Mouse (Mus musculus): ENCODE measurements around the gene Gm28047. TPM values are rescaled to one million over a fixed set of nuclear protein-coding genes. Genes with fewer than 3 reads are reported as not detected.

The Gm28047 gene
- not detected in 2 replicates for polyA plus RNA-seq (2014; fragmentation: Nextera tagmentation; extraction: Ambion mirVana)

DNA sequence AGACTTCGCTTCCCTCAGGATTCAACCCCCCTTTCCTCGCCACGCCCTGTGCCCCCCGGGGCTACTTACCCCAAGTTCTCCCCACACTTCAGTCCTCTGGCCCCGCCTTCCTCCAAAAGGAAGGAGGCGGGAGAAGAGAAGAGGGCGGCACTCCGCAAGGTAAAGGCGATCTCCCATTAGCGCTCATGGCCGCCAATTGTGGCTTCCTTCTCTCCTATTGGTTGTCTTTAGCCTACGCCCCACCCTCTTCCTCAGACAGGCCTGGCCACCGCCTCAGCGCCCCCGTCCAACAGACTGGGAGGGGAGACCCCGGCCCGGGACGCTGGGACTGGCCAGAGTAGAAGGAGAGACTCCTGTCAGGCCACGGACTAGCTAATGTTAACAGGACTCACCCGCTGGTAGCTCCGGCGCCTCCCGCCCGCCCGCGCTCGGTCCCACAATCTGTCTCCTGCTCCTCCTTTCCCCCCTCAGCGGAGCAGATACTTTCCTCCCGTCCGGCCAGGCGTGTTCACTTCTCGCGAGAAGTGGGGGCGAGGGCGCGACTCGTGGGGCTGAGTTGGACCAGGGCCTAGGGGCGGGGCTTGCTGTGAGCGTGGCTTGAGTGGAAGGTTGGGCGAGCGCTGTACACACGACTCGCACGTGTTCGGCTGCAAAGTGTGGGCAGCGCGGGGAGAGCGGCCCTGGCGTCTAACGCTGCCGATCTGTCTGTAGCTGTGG lies at the start of gene Gm28047, which contains the start of gene Atf7:
Gene Gm28047, minus strand, starts transcription at position 98 of the 717 bp plus-strand sequence.
Gene Atf7, minus strand, starts transcription at position 495 of the 717 bp plus-strand sequence.
- peak; percentile 99 for ATAC-seq (ENCODE audit: insufficient number of reproducible peaks, insufficient read depth, low FRiP score, low read depth)
- Histone ChIP-seq H3K9me3 (ENCODE audit: control insufficient read depth, low read length) (no peaks in the 10 kb centered on the region), H3K36me3 (ENCODE audit: control insufficient read depth, insufficient read depth, low read length) (no peaks in the 10 kb centered on the region), H3K27me3 (ENCODE audit: control insufficient read depth, insufficient read depth, low read length) (no peaks in the 10 kb centered on the region), H3K4me2 (ENCODE audit: low read length) (peak within 1 kb of the TSS; percentile 81), H3K9ac (ENCODE audit: low read length) (peak within 1 kb of the TSS; percentile 87), H3K4me3 (ENCODE audit: control insufficient read depth in 1 of 2, insufficient read depth in 1 of 2, low read depth in 1 of 2, low read length in 2 of 2) (peak within 1 kb of the TSS; percentile 79), H3K27ac (replicated peaks in 1 of 2; ENCODE audit: control insufficient read depth in 1 of 2, insufficient read depth in 1 of 2, low read depth in 2 of 2, low read length in 2 of 2) (peak within 1 kb of the TSS; percentile 98 to 99), H3K4me1 (ENCODE audit: control insufficient read depth in 2 of 2, insufficient read depth in 2 of 2, low read length in 2 of 2) (peaks cover 2 to 10% of the 10 kb centered on the region in 2 experiments; a peak in 3 of 4 replicates)
- under 1% methylated on average over 51 of the region's 51 CpGs for WGBS

DNA sequence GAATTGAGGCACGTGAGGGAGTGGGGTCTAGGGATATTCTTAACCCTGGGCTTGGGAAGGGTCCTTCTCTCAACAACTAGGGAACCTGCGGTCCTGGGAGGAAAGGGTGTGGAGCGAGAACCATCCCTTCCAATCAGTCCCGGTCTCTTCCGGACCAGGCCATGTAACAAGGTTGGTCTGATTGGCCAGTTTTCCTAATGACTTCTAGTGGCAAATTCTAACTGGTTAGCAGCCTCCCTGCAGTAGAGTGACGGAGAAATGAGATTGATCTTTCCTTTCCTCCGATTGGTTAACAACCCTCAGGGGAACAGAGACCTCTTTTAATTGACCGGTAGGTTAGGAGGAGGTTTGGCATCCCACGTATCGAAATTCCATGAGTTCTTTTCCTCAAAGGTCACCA lies 48.7 kb upstream of the Gm28047 start:
- Histone ChIP-seq H3K9ac (ENCODE audit: low read length) (peak overlapping the region; percentile 57), H3K4me2 (ENCODE audit: low read length) (peak overlapping the region; percentile 70), H3K27me3 (ENCODE audit: control insufficient read depth, insufficient read depth, low read length) (no peaks in the 10 kb centered on the region), H3K4me1 (ENCODE audit: control insufficient read depth in 2 of 2, insufficient read depth in 2 of 2, low read length in 2 of 2) (peaks cover 14 to 22% of the 10 kb centered on the region in 2 experiments), H3K4me3 (ENCODE audit: control insufficient read depth in 1 of 2, insufficient read depth in 1 of 2, low read depth in 1 of 2, low read length in 2 of 2) (peak overlapping the region; percentile 3 to 50; a peak in 3 of 4 replicates), H3K9me3 (ENCODE audit: control insufficient read depth, low read length) (no peaks in the 10 kb centered on the region), H3K36me3 (ENCODE audit: control insufficient read depth, insufficient read depth, low read length) (peaks cover 12% of the 10 kb centered on the region), H3K27ac (replicated peaks in 1 of 2; ENCODE audit: control insufficient read depth in 1 of 2, insufficient read depth in 1 of 2, low read depth in 2 of 2, low read length in 2 of 2) (peak overlapping the region; percentile 75 to 98)
- peak; percentile 7; the same call in 1 of the 2 replicates for ATAC-seq (ENCODE audit: insufficient number of reproducible peaks, insufficient read depth, low FRiP score, low read depth)
- 2% methylated on average over 10 of the region's 10 CpGs for WGBS

DNA sequence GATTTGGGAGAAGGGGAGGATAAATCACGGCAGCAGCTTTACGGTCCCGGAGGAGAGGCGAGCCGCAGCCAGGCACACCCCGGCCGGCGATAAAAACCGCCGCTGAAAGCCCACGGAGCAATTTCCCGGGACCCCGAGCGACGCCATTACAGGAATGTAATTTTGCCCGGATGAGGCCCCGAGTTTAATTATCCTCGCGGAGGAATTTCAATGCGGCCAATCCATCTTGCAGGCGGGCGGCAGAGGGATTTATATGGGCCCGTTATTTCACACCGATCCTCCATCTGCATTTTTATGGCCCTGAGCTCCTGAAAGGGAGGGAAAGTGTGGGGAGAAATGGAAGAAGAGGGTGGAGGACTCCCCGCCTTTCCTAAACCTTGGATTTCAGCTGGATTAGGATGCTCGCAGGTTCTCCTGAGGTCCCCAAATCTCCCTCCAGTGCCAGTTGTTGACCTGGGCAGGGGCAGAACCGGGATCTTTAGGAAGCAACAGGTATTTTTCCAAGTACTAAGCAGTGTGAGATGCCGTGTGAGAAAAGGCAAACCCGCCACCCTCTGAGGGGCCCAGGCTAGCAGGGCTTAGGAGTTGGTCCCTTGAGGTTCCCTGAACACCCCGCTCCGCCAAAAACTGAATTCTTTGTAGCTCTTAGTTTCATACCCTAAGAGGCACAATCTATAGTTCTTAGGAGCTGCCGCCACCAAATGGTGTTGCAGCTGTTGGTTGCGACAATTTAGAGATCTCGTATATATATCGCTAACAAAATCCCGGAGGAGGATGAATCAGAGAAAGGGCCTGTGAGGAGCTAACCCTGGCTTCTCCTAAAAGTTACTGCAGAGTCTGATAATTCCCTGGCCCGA lies 47.6 kb upstream of the Gm28047 start, which contains the start of gene Atp5g2:
Gene Atp5g2, minus strand, starts transcription at position 138 of the 857 bp plus-strand sequence.
- H3K27ac ChIP-seq (replicated peaks in 1 of 2; ENCODE audit: control insufficient read depth in 1 of 2, insufficient read depth in 1 of 2, low read depth in 2 of 2, low read length in 2 of 2): peak within 1 kb of the TSS; percentile 94 to 98
- H3K4me3 ChIP-seq (ENCODE audit: control insufficient read depth in 1 of 2, insufficient read depth in 1 of 2, low read depth in 1 of 2, low read length in 2 of 2): peak within 1 kb of the TSS; percentile 50 to 51
- H3K4me1 ChIP-seq (ENCODE audit: control insufficient read depth in 2 of 2, insufficient read depth in 2 of 2, low read length in 2 of 2): peaks cover 14 to 22% of the 10 kb centered on the region in 2 experiments
- H3K4me2 ChIP-seq (ENCODE audit: low read length): peak within 1 kb of the TSS; percentile 70
- peaks cover 23% of the 10 kb centered on the region for H3K36me3 ChIP-seq (ENCODE audit: control insufficient read depth, insufficient read depth, low read length)
- no peaks in the 10 kb centered on the region for H3K27me3 ChIP-seq (ENCODE audit: control insufficient read depth, insufficient read depth, low read length)
- WGBS: 6% methylated on average over 37 of the region's 37 CpGs
- peak within 1 kb of the TSS; percentile 89 for H3K9ac ChIP-seq (ENCODE audit: low read length)
- H3K9me3 ChIP-seq (ENCODE audit: control insufficient read depth, low read length): no peaks in the 10 kb centered on the region
- ATAC-seq (ENCODE audit: insufficient number of reproducible peaks, insufficient read depth, low FRiP score, low read depth): no peak

DNA sequence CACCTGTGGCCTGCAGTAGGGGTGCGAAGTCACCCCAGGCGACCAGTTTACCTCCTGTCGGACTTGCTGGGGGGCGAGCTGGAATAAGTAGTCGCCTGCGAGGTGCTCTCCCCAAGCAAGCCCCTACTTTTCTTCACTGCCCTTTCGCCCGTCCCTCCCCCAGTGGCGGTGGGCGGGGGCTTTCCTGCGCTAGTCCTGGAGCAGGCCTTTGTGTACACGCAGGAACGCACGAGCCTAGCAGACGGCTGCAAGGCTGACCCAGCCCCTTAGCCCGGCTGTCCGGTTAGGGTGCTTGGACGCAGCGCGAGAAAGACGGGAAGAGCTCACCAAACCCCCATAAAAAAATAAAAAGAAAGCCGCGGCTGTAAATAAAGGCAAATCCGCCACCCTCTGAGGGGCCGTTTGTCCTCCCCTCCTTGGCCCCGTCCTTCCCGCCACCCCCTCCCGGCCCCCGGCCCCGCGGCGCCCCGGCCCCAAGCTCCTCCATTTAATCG lies 46.9 kb upstream of the Gm28047 start:
- Histone ChIP-seq H3K4me3 (ENCODE audit: control insufficient read depth in 1 of 2, insufficient read depth in 1 of 2, low read depth in 1 of 2, low read length in 2 of 2) (peak overlapping the region; percentile 50 to 51), H3K36me3 (ENCODE audit: control insufficient read depth, insufficient read depth, low read length) (peaks cover 30% of the 10 kb centered on the region), H3K27me3 (ENCODE audit: control insufficient read depth, insufficient read depth, low read length) (no peaks in the 10 kb centered on the region), H3K4me2 (ENCODE audit: low read length) (peak overlapping the region; percentile 70), H3K9ac (ENCODE audit: low read length) (peak overlapping the region; percentile 89), H3K27ac (replicated peaks in 1 of 2; ENCODE audit: control insufficient read depth in 1 of 2, insufficient read depth in 1 of 2, low read depth in 2 of 2, low read length in 2 of 2) (peak overlapping the region; percentile 94 to 98), H3K4me1 (ENCODE audit: control insufficient read depth in 2 of 2, insufficient read depth in 2 of 2, low read length in 2 of 2) (peaks cover 14 to 22% of the 10 kb centered on the region in 2 experiments), H3K9me3 (ENCODE audit: control insufficient read depth, low read length) (no peaks in the 10 kb centered on the region)
- ATAC-seq (ENCODE audit: insufficient number of reproducible peaks, insufficient read depth, low FRiP score, low read depth): peak; percentile 66
- under 1% methylated on average over 28 of the region's 34 CpGs for WGBS

DNA sequence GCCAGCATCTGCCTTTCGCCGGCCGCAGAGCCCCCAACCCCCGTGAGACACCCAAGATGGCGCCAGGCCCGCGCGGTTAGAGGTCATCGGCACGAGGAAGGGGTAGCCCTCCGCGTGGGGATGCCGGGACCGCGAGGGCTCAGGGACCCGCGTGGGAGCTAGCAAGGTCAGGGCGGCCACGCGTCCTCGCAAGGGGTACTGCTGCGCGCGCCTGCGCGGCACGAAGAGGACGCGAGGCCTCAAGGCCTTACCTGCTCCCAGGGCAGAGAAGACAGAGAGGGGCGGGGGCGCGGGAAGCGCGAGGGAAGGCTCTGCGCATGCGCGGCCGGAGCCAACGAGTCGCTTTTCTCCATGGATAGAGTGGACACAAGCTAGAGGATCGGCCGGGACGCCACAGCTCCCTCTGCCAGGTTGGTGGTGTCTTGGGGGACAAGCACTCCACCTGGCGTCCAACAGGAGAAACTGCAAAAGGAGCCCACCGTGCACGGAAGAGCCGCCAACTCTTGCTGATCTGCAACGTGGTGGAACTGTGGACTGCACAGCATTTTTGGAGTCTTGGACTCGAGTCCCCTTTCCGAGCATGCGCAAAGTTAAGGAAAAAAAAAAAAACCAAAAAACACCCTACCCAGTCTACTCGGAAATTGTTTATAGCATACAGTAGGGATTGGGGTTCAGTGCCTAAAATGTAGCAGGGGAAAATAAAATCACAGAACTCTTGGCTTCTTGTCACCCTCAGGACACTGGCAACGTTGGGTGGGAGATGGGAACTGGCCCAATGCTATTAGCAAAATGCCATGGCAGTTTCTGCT lies 46.1 kb upstream of the Gm28047 start:
- Histone ChIP-seq H3K9me3 (ENCODE audit: control insufficient read depth, low read length) (no peaks in the 10 kb centered on the region), H3K4me3 (ENCODE audit: control insufficient read depth in 1 of 2, insufficient read depth in 1 of 2, low read depth in 1 of 2, low read length in 2 of 2) (peak overlapping the region; percentile 58 to 95), H3K27me3 (ENCODE audit: control insufficient read depth, insufficient read depth, low read length) (no peaks in the 10 kb centered on the region), H3K4me2 (ENCODE audit: low read length) (peak overlapping the region; percentile 85), H3K9ac (ENCODE audit: low read length) (peak overlapping the region; percentile 92), H3K36me3 (ENCODE audit: control insufficient read depth, insufficient read depth, low read length) (peaks cover 38% of the 10 kb centered on the region), H3K27ac (replicated peaks in 1 of 2; ENCODE audit: control insufficient read depth in 1 of 2, insufficient read depth in 1 of 2, low read depth in 2 of 2, low read length in 2 of 2) (peak overlapping the region; percentile 97 to 98), H3K4me1 (ENCODE audit: control insufficient read depth in 2 of 2, insufficient read depth in 2 of 2, low read length in 2 of 2) (peaks cover 14 to 22% of the 10 kb centered on the region in 2 experiments)
- under 1% methylated on average over 53 of the region's 53 CpGs for WGBS
- peak; percentile 89 for ATAC-seq (ENCODE audit: insufficient number of reproducible peaks, insufficient read depth, low FRiP score, low read depth)

DNA sequence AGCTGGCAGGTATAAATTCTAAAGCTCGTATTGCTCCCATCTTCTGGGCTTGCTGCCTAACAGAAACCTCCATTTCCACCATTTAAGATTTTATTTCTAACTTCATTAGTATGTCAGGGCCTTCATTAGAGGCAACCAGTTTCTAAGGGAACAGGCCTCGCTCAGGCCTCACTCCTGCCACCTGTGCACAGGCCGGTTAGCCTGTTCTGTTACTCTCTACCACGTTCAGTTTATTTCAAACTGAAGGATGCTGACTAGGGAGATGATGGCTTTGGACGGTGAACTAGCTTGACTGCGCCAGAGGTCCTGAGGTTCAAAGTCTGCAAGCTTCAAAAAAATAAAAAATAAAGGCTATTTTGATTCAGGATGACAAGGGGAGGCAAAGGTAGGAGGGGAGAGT lies 45.4 kb upstream of the Gm28047 start:
- ATAC-seq (ENCODE audit: insufficient number of reproducible peaks, insufficient read depth, low FRiP score, low read depth): no peak
- peak overlapping the region; percentile 92 for H3K9ac ChIP-seq (ENCODE audit: low read length)
- WGBS: 13% methylated on average over 6 of the region's 6 CpGs
- H3K27ac ChIP-seq (replicated peaks in 1 of 2; ENCODE audit: control insufficient read depth in 1 of 2, insufficient read depth in 1 of 2, low read depth in 2 of 2, low read length in 2 of 2): peak overlapping the region; percentile 97 to 98
- H3K4me3 ChIP-seq (ENCODE audit: control insufficient read depth in 1 of 2, insufficient read depth in 1 of 2, low read depth in 1 of 2, low read length in 2 of 2): peak overlapping the region; percentile 58 to 95
- peaks cover 14 to 22% of the 10 kb centered on the region in 2 experiments for H3K4me1 ChIP-seq (ENCODE audit: control insufficient read depth in 2 of 2, insufficient read depth in 2 of 2, low read length in 2 of 2)
- peak overlapping the region; percentile 85 for H3K4me2 ChIP-seq (ENCODE audit: low read length)
- no peaks in the 10 kb centered on the region for H3K27me3 ChIP-seq (ENCODE audit: control insufficient read depth, insufficient read depth, low read length)
- H3K9me3 ChIP-seq (ENCODE audit: control insufficient read depth, low read length): no peaks in the 10 kb centered on the region
- peaks cover 44% of the 10 kb centered on the region for H3K36me3 ChIP-seq (ENCODE audit: control insufficient read depth, insufficient read depth, low read length)

All from heart, embryonic 14.5 days (tissue).